Mouse (Mus musculus) ovary, postnatal 10 days (tissue): ENCODE data around the gene Kdm1a.

Experiments used
- DNase-seq: peaks from one replicate; pipeline ENCODE4 v3.0.0; 2022; ENCODE audit warnings: low spot score

Gene Kdm1a

DNA sequence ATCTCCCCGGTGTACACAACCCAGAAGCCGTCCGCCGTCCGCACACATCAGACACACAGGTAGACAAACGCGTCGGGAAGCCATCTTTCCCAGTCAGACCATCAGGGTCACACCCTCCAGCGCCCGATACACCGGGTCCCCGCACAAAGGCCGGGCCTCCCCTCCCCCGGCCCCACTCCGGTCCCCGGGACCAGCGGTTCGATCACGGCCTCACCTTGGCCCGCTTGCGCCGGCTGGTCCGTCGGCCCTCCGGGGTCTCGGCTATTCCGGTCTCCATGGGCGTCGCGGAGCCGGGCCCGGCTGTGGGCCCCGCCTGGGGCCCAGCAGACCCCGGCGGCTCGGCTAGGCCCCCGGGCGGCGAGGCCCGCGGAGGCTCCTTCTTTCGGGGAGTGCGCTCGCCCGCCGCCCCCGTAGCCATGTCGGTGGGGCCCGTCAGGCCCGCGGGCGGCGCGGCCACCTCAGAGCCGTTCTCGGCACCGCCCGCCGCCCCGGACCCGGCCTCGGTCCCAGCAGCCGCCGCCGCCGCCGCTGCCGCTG, 437 bp downstream of the Kdm1a start:
- peak; percentile 31 for DNase-seq

DNA sequence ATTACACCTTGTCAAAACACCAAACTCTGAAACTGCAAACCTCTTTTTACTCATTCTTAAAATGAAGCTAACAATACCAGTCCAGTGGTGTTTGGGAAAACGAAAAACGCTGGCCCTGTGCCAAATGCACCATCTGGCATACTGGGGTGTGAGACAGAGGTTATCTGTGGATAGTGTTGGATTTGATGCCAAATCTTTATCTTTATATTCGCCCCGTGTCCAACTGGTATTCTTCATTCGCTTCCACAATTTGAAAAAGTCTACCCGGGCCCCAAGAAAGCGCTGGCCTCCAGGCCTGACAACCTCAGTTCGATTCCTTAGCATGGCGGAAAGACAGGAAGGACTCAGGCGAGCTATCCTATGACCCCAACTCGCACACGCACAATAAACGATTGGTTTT, 1.0 kb downstream of the Kdm1a start:
- DNase-seq: peak; percentile 28

DNA sequence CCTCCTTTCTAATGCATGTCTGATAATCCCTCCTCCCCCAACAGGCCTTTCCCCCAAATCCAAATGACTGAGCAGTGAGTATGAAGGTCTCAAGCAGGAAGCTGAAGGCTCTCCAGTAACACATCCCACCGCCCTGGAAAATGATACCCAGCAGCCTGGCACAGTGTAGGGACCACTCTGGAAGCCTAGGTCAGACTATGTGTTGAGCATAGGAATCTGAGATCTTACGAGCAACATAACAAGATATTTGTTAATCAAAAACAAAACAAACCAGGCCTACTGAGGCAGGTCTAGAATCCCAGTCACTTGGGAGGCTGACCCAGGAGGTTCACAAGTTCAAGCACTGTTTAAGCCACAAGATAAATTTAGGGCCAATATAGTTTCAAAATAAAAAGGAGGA, 2.0 kb downstream of the Kdm1a start:
- DNase-seq: no peak

DNA sequence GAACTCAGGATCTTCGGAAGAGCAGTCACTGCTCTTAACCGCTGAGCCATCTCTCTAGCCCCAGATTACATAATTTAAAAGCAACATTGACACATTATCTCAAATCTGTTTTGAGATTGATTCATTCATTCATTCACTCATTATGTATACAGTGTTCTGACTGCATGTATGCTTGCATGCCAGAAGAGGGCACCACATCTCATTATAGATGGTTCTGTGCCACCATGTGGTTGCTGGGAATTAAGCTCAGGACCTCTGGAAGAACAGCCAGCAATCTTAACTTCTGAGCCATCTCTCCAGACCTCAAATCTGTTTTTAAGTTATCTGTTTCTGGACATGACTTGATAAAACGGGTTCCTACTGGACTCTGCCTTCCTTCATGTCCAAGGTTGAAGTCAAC, 2.7 kb downstream of the Kdm1a start:
- no peak for DNase-seq

DNA sequence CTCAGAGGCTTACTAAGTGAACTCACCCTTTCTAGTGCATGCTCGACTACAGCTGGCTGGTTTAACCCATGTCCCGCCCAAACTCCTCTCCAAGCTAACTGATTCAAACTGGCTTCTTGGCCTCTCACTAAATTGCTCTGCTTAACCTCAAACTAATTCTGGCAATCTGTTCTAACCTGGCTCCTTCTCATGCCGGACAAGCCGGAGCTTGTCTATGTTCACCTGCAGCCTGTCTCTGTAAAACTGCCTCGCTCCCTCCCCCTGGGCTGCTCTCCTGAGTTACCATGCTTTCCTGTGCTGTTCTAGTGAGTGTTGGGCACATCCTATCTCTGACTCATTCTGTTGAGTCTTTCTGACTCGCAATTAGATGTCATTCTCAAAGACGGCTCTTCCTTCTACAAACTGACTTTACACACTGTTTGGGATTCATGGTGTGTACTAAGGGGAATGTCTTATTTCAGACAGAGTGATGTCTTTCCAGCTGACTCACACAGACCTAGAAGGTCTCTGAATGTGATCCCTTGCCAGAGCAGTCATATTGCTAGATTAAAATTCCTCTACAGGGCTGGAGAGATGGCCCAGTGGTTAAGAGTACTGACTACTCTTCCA, 4.2 kb downstream of the Kdm1a start:
- no peak for DNase-seq

DNA sequence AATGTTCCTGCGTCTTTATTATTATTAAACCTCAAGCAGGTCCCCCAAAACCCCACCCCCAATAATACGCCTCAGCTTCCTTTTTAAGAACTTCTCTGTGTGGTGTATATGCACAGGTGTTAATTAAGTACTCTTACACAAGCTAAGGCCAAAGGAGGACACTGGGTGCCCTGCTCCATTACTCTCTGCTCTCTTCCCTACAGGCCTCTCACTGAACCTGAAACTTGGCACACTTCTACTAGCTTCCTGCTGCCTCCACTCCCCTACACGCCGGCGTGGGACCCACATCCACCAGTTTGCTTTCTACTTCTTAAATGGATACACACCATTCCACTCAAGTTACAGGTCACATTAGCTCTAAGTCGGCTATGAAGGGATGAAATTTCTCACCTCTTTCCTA, 7.3 kb downstream of the Kdm1a start:
- DNase-seq: no peak

- no peak for DNase-seq
Measured at GRCm38 (mm10) chr4:136594006-136594405, 8.5 kb downstream of the Kdm1a start.

- DNase-seq: no peak
Measured at GRCm38 (mm10) chr4:136592111-136592510, 10.4 kb downstream of the Kdm1a start.

GRCm38 (mm10) chr4:136588003-136588402, 14.5 kb downstream of the Kdm1a start:
- DNase-seq: no peak

- no peak for DNase-seq
Measured at GRCm38 (mm10) chr4:136587221-136587827, 15.2 kb downstream of the Kdm1a start.

DNA sequence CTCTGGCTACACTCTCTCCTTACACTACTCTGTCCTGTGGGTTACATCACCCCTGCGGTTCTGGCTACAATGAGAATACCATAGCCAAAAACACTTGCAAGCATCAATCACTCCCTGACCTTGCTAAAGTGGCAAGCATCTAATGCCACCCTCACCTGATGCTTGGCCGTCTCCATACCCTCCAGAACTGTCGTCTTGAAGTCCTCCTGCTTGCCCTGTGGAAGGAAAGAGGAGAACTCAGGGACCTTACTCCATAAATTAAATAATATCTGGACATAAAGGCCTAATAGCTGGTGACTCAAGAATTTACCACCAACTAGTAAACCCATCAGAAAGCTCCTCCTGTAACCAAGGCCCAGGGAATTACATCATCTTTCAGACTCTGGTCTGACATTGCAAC, 20.6 kb downstream of the Kdm1a start:
- no peak for DNase-seq

GRCm38 (mm10) chr4:136569998-136570397, 32.5 kb downstream of the Kdm1a start:
- DNase-seq: no peak

DNA sequence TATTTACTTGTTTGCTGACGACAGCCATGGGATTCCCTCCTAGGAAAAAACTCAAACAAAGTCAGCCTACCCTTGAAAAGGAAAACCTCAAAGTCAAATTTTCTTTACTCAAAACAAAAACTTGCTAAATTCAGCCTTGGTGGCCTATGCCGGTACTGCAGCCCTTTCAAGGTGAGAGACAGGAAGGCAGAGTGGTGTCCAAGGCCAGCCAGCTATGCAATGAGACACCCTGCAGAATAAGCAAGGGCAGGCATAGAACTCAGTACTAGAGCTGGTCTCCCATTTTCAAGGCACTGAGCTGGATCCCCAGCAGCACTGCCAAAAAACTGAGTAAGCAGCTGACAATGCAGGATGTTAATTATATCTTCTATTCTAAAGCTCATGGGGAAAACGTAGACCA, 33.9 kb downstream of the Kdm1a start:
- DNase-seq: no peak

GRCm38 (mm10) chr4:136562755-136563154, 39.8 kb downstream of the Kdm1a start:
- DNase-seq: no peak

DNA sequence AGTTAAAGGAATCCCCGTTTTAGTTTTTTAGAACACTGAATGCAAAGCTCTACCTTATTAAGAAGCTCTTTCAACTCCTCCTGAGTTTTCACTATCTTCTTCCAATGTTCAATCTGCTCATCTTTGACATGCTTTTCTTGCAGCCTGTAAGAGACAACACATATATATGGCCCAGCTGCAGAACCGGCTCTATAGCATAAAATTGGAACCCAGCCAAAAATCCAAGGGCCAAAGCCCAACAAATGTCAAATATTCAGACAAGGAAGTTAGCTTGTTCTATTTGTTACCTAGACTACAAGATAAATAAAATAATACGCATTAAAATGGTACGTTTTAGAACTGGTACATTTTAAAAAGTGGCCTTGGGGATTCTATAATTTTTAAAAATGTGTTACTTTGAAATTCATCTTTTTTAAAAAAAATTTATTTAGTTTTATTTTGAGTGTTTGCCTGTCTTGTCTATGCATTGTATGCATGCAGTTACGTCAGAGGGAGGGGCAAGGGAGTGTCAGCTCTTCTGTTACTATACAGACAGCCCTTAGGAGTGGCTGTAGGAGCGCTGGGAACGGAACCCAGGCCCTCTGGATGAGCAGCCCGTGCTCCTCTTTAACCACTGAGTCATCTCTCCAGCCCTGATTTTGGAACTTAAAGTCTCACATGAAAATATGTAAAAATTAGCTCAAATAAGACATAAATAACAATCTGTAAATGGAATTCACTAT, 42.1 kb downstream of the Kdm1a start:
- DNase-seq: no peak

DNA sequence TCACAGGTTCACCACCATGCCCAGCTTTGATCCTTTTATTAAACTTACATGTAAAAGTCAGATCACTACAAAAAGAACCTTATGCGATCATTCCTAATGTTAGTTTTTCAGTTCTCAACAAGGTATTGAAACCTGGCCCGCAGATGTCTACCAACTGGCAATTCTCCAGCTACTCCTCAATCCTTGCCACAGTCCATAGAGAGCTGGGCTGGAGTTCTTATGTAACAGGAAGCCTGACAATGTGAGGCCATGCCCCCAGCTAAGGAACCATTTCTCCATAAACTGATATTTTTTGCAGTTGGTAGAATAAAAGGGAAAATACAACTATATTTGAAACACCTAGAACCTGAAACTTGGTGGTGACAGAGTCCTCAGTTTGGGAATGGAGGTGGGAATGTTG, 42.8 kb downstream of the Kdm1a start:
- no peak for DNase-seq

GRCm38 (mm10) chr4:136557638-136558037, 44.9 kb downstream of the Kdm1a start:
- no peak for DNase-seq

DNA sequence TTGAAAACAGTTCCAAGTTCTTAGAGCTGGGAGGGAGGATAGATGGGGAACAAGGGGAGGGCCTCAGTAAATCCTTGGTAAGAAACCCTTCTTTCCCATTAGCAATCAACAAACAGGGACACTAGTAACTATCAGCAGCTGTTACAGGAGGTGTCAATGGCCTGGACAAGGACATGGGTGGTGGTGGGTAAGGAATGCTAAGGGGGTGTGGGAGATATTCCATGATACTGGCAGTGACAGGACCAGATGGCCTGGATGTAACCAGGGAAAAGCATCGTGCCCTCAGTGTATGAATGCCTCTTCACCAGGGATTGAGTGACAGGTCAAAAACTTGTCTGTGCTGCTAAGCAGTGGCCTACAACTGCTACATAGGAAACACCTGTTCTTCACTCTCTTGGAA, 49.4 kb downstream of the Kdm1a start:
- no peak for DNase-seq

GRCm38 (mm10) chr4:136548381-136548801, 54.1 kb downstream of the Kdm1a start:
- DNase-seq: no peak

- no peak for DNase-seq
Measured at GRCm38 (mm10) chr4:136547721-136548120, 54.8 kb downstream of the Kdm1a start.

- no peak for DNase-seq
Measured at GRCm38 (mm10) chr4:136546279-136547045, 56.1 kb downstream of the Kdm1a start.

- no peak for DNase-seq
Measured at GRCm38 (mm10) chr4:136545151-136545550, 57.4 kb downstream of the Kdm1a start.

- DNase-seq: no peak
Measured at GRCm38 (mm10) chr4:136526412-136526811, 76.1 kb downstream of the Kdm1a start.
